Mouse (Mus musculus): ENCODE data around the gene Dnah14.
A peak's percentile ranks its signal among the peaks of the same experiment; 100 is the strongest.
"Not testable (repeated sequence)": the region's sequence is repeated elsewhere in the genome, so short reads cannot be mapped to it uniquely, and the experiment has no call there.

The Dnah14 gene

DNA sequence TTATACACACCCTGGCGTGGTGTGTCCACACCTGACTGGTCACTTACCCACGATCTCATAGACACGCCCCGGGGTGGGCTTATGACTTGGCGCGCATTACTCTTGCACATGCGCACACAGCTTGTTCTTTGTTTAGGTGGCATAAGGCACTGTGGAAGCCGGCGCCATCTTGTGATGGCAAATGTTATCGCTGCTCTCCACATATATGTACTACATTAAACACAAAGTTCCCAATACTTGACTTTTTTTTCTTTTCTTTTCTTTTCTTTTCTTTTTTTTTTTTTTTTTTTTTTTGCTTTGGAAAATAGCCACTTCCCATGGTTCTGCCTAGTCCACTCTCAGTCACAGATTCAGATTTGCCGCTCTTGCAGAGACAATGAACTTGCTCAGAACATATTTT lies 206.2 kb downstream of the Dnah14 start:
- DNase-seq (ENCODE audit: low spot score in 2 of 2): not testable (repeated sequence)

DNA sequence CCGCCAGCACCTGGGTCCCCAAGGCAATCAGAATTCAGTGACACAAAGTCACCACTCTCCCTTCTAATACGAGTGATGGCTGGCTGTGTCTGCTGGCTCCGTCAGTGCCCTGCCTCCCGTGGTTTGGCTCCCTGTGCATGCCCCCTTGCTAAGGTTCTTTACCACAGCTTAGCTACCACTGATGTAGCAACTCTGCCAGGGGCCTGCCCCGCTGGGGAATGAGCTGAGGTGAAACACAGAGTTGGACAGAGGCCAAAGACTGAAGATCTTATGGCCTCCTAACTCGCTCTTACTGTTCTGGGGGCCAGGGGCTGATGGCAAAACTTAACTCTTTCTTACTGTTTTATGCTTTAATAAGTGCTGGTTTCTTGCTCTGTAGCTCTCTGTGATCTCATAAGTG lies 213.6 kb downstream of the Dnah14 start:
- no peak for DNase-seq (ENCODE audit: low spot score in 2 of 2)

DNA sequence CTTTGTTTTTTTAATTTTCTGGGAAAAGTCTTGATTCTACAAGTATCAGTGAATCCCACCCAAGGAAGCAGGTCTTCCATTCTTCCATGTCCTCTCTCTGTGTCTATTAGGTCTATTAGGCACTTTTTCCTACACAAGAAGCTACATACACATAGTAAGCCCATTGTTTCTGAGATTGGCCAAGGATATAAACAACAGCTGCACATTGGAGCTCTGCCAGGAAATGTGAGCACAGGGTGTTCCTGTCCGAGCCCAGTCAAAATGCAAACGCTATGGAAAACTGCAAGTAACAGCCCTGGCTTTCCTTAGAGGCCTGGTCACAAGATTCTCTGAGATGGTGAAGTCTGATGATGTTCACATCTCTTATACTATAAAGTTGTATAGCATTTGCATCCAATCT lies 217.2 kb downstream of the Dnah14 start:
- no peak for DNase-seq (ENCODE audit: low spot score in 2 of 2)

DNA sequence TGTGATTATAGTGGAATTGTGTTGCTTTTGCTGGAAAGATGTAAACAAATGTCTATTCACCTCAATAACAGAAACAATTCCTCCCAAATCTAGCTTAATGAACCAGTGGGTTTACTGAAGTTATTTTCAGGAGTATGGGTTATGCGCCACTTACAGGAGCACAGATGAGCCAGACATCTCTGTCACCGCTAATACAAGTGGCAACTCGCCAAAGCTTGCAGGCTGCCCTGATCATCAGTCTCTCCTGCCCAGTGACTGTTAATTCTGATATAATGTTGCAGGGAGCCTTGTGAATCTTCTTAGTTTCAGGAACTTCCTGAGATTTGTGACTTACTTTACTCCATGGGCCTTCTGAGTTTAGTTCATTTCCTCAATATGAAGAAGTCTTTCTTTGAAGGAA lies 223.6 kb downstream of the Dnah14 start:
- DNase-seq (ENCODE audit: low spot score in 2 of 2): no peak

DNA sequence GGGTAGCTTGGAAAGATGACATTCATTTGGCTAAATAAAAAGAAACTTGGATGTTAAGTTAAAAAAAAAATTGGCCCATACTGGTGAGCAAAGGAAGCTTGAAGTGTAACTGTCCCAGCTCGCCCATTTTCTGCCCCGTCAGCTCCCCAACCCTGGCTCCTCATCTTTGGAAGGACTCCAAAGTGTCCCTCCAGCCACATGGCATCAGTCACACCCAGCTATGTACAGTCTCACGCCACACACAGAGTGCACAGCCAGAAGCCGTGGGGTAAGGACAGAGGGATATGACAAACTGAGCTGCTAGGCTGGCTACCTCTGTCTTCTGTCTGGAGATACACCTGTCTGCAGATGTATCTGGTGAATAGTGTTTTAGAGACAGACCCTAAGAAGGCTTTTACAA lies 224.3 kb downstream of the Dnah14 start:
- DNase-seq (ENCODE audit: low spot score in 2 of 2): no peak

DNA sequence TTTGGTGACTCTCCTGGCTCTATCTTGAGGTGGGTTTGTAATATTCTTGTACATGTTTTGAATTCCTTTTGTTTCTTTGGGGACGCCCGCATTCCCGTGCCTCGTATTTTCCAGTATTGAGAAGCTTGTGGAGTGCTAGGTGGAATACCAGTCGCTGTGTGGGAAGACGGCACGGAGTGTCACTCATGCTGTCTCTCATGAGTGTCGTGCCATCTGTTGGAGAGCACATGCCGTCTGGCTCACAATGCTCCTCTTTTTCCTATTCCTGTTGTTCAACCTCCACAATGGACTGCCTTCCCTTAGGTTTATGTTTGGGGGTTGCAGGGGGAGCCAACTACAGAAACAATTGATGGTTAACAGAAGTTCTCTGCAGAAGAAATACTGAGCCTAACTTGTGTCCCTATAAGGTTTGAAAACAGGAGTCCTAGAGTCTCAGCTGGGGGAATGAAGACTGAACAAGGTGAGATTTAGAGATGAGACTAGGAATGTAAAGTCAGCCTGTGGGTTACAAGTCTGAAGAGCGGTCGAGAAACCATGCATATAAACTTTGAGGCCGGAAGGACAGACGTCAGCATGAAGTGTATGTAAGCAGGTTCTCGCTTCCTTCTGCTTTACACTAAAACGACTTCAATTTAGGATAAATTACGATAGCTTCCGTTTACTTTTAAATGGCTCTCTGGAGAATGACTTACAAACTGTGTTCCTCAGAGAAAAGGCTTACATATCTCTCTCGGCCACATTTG lies 235.3 kb downstream of the Dnah14 start:
- DNase-seq (ENCODE audit: low spot score in 2 of 2): no peak

DNA sequence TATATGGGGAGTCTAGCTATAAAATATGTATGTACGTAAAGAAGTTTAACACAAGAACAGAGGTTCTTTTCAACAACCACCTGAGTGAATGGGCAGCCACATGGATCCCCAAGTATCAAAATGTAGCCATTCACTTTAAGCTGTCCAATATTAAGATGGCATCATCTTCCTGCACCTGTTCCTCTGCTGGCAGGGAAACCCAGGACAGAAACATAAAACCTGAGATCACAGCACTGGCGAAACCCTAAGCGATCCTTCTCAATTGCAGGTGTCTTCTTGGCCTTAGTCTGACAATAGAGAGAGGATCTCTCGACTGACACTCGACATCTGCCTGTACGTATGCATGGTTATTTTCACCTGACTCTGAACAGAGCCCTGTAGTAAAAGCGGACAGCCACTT lies 250.4 kb downstream of the Dnah14 start:
- no peak for DNase-seq (ENCODE audit: low spot score in 2 of 2)

DNA sequence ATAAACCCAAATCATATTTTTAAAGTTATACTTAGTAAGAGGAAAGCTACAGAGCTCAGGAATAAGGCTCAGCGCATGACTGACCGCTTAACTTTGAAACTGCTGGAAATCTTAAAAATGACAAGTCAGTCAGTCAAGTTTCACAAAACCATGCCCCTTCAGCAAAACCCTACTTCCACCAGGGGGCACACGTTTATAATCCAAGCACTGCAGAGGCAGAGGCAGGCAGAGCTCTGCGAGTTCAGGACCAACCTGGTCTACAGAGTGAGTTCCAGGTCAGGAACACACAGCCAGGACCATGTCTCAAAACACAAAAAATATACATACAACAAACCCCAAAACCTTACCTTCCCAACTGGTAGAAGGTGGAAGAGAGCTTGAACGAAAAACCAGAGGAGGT lies 252.0 kb downstream of the Dnah14 start:
- DNase-seq (ENCODE audit: low spot score in 2 of 2): peak in 1 of 2 experiments; percentile 54

DNA sequence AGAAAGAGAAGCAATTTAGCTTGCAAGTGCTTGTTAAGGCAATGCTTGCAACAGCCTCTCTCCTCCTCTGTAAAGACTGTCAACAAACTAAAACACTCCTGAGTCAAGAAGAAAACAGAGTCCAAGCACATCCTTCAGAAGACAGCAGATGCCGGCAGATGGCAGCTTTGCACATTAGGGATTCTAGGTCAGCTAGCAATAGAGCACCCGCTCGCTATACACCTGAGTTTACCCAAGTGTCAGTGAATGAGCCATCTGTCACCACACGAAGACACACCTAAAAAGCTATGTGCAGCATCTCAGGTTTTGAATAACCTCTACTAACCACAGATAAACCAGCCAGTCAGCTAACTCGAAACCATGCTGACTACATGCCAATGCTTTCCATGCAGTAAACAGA lies 256.4 kb downstream of the Dnah14 start:
- DNase-seq (ENCODE audit: low spot score in 2 of 2): no peak

DNA sequence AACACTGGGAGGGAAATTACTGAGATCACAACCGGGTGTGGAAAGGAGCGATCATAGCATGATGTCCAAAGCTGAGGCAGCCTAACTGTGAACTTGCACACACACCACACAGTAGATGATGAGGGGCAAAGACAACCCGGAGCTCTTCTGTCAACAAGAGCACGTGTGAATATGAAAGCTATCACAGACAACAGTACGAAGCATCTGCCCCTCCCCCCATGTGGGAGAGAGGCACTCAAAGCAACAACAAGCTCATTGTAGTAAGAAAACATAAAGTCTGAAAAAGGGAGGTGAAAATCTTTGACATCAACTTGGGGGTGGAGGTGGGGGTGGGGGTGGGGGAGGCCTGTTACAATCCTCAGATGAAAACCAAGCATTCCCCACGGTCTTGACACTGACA lies 256.8 kb downstream of the Dnah14 start:
- no peak for DNase-seq (ENCODE audit: low spot score in 2 of 2)

DNA sequence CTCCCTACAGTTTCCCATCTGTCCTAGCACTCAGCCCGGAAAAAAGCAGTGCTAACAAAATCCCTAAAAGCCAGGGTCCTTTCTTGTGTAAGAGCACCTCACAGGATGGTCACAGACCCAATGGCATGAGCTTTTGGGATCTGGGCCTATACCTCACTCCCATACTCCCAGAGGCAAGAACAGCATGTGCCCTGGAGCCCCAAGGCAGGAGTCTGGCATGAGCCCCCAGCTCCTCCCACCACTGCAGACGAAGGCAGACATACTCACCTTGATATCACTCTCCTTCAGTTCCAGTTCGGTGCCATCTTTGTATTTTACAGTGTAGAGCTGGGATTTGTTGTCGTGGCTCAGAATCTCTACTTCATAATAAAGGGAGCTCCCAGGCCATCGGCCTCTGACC lies 261.8 kb downstream of the Dnah14 start:
- DNase-seq (ENCODE audit: low spot score in 2 of 2): no peak

DNA sequence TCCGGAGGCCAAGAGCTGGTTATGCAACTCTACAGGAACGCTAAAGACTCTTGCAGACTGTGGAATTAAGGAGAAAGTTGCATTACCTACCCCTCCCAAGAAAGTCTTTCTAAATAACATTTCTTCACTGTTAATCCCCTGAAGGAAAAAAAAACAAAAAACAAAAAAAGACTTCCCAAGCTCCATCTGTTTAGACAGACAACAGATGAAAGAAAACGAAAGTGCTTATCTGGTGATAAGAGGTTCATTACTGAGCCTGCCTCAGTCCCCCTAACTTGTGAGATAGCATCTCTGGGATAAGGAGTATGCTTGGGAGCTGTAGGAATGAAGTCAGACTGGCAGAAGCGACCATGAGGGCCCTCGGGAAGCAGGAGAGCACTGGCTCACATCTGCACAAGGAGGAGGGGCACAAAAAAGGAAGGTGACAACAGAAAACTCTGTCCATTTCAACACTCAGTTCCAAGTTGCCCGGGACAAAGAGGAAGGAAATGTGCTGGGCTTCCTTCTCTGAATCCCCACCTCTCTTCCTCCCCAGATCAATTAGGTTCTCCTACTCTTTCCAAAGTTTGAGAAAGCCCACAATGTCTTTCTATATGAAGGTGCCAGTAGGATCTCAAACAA lies 263.5 kb downstream of the Dnah14 start:
- DNase-seq (ENCODE audit: low spot score in 2 of 2): no peak

DNA sequence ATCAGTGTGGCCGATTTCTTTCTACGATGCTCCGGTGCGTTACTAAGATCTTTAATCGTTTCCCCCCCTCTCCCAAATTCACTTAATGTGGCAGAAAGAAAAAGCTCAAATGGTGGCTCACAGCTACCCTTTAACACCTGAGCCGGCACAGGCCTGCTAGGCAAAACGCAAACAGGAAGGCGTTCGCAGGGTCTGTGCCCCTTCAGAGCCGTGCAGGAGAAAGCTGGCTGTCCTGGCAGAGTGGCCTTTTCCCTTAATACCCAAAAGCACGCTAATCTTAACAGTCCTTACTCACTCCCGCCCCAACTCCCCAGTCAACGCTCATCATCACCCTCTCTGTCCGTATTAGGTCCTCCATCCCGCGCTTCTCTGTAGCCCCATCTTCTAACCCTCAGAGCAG lies 265.0 kb downstream of the Dnah14 start:
- no peak for DNase-seq (ENCODE audit: low spot score in 2 of 2)

DNA sequence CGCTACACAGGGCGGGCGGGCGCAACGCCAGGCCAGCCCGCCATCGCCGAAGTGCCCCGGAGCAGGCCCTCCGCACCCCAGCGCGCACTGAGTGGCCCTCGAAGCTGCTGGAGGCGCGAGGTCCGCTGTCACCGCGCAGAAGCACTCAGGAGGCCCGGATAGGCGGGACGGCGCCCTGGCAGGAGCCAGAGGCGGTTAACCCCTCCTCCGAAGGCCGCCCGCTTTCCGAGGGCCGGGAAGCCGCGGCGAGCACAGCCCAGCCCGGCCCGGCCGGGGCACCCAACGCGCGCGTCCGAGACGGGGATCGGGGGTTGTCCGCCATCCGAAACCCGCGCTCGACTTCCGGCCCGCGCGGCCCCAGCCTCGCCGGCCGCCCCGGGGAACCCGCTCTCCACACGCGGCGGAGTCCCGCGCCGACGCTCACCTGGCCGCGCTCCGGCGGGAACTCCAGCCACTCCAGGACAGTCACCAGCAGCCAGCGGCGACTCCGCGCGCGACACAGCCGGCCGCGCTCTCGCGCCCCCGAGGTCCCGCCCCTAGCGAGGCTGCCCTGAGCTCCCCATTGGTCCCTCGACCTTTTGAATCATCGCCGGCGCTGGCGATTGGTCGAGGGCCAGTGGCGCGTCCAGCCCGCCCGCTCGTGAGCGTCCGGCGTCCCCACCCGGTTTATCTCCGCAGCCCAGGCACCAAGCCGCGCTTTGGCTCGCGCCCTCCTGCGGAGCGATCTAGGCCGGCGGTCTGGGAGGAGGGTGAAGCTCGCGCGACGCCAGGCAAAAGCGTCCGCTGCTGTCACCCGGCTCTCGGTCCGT lies 265.7 kb downstream of the Dnah14 start:
- peak; percentile 95 for DNase-seq (ENCODE audit: low spot score in 2 of 2)

DNA sequence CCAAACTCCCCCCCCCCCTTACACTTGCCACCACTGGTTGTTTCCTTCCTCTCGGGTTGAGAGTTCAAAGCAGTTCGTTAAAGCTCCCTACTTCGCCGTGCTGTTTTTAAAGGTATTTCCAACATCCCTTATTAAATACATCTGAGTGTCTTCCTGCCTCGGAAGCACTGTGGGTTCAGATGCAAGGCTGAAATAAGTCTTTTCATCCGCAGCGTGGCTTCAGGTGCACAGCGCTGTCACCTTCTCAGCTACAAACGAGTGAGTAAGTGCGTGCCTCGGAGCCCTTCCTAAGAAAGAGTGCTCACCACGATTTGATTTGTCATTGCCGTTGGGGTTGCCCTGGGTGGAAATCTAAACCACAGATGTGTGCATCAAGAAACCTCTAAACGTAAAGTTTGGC lies 266.4 kb downstream of the Dnah14 start, which contains the start of gene Lbr:
Gene Lbr, minus strand, starts transcription at position 266 of the 400 bp plus-strand sequence.
- peak; percentile 22 to 24 for DNase-seq (ENCODE audit: low spot score in 2 of 2)

DNA sequence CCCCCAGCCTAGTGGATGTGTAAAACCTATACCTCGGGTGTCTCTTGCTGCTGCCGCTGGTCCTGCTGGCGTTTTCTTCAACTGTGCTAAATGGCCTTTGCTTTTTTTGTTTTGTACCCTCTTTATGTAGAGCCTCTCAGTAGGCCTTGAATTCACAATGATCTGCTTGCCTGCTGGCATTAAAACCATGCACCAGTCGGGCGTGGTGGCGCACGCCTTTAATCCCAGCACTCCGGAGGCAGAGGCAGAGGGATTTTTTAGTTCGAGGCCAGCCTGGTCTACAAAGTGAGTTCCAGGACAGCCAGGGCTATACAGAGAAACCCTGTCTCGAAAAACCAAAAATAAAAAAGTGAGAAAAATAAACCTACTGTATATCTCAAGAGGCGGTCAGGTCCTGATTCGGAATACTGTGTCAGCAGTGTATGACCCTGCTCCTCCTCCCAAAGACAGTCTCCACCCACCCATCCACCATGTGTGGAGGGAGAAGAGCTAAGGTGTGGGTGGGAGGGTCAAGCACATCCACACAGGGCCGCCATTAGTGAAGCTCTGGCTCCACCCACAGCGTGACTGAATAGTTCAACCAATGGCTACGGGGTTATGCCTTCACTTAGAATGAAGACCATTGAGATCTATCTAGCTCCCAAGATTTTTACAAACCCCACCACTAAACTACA lies 268.7 kb downstream of the Dnah14 start:
- DNase-seq (ENCODE audit: low spot score in 2 of 2): no peak

DNA sequence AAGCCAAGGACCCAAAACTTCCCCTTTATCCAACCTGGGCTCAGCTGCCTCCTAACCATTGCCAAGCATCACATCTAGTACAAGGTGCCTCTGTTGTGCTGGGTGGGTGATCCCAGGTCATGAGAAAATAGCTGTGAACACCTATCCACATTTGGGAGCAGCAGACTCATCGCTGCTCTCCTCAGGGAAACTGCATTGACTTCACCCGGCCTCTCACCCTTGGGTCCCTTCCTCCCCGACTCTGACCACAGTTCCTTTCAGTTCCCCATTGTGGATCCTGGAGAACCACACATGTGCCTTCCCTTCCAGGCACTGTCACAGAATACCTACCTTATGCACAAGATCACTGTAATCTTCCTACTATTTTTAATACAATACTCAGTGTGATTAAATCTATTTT lies 269.4 kb downstream of the Dnah14 start:
- DNase-seq (ENCODE audit: low spot score in 2 of 2): no peak

DNA sequence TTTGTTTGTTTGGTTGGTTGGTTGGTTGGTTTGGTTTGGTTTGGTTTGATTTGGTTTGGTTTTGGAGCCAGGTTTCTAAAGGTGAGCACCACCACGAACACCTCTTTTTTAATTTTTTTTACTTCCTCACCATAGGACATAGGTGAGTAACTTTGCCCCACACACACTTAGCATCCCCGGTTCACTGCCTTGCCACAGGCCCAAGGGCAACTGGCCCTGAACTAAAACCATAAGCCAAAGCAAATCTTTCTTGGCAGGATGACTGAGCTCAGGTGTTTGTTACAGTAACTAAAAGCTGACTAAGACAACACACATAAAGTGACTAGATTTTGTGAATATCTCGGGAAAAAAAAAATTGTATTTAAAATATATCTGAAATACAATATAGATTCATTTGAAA lies 271.0 kb downstream of the Dnah14 start:
- no peak for DNase-seq (ENCODE audit: low spot score in 2 of 2)

DNA sequence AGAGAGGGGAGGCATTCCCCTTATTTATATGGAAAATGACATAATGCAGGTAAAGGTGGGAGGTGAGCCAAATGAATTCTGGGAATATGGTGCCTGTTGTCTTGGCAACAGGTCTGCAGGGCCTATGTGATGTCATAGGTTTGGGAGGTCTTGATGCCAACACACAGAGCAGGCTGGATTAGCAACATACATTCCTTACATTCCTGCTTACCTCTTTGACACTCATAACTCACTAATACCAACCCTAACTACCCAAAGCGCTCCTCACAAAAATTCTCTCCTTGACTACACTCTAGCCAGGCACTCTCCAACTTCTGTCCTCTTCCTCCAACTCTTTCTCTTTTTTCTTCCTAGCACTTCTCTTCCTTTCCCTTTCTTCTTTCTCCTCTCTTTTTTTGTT lies 271.9 kb downstream of the Dnah14 start:
- DNase-seq (ENCODE audit: low spot score in 2 of 2): no peak

DNA sequence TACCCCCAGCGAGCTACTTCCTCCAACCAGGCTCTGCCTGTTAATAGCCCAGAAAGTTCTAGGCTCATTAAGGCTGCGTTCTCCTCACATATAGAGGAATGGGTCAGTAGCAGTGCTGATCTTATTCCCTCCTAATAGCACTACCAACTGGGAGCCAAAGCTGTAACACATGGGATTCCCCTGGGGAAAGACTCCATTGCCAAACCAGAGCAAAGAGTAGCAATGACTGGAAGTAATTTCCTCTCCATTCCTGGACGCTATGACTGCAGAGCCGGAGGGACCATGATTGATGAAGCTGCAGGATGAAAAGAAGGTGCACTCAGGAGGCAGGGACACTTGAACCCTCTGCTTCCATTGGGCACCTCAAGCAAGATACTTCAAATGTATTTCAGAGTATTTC lies 274.1 kb downstream of the Dnah14 start:
- no peak for DNase-seq (ENCODE audit: low spot score in 2 of 2)

DNA sequence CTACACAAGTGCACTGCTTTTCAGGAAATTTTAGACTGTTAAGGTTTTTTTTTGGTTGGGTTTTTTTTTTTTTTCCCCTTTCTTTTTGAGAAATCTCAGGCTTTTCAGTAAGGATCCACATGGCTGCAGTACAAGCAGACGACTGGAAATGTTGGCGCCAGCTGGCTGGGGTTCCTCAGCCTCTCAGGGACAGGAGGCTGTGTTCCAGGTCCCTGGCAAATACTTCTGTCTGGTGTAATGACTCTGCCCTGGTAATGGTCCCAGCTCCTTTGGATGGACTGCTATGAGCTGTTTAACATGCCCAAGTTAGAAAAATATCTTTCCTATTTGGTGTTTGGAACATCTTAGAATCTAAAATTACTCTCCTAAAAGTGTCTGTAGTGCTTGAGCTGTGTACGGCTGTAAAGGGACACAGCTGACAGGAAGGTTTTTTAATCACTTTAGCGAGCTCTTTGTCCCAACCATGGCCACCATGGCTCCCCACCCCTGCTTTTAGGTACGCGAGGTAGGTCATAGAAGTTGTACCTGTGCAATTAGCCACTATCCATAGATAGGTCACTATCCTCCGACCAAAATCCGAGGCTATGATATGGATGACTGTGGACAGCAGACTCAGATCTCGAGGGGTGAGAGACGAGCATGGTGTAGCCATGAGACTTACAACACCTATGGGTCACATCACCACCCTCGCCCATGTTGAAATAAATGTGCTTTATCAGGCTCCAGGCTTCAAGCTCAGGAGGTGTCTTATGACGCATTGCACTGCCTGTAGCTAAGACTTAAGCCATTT lies 275.4 kb downstream of the Dnah14 start:
- no peak for DNase-seq (ENCODE audit: low spot score in 2 of 2)

All from spleen, postnatal 14 days (tissue).